Mouse (Mus musculus) limb, embryonic 15.5 days (tissue): ENCODE data around the gene Zzz3. TPM values are rescaled to one million over a fixed set of nuclear protein-coding genes. Genes with fewer than 3 reads are reported as not detected.

Experiments used
- ATAC-seq: fragments of 200-750 bp; cut with Nextera tagmentation; 2 replicates; pipeline ENCODE4 v1.8.0; 2017; ENCODE audit warnings: low read depth, moderate TSS enrichment; ENCODE audit not compliant: insufficient number of reproducible peaks, low FRiP score, low TSS enrichment
- H3K27ac ChIP-seq: fragments of 300-500 bp; sonication (generic); 2 replicates; pipeline ENCODE4 v1.5.1; 2015; ENCODE audit warnings: moderate library complexity, mild to moderate bottlenecking, inconsistent platforms
- H3K27me3 ChIP-seq: fragments of 300-500 bp; sonication (generic); 2 replicates; pipeline ENCODE4 v1.6.1; 2015; ENCODE audit warnings: inconsistent platforms
- H3K36me3 ChIP-seq: fragments of 300-500 bp; sonication (generic); 2 replicates; pipeline ENCODE4 v1.6.1; 2015; ENCODE audit warnings: inconsistent platforms
- H3K4me1 ChIP-seq: fragments of 300-500 bp; sonication (generic); 2 replicates; pipeline ENCODE4 v1.6.1; 2015; ENCODE audit warnings: inconsistent platforms
- H3K4me2 ChIP-seq: fragments of 300-500 bp; sonication (generic); 2 replicates; pipeline ENCODE4 v1.6.1; 2015; ENCODE audit warnings: mild to moderate bottlenecking, inconsistent platforms
- H3K4me3 ChIP-seq: fragments of 300-500 bp; sonication (generic); 2 replicates; pipeline ENCODE4 v1.5.1; 2015; ENCODE audit warnings: mild to moderate bottlenecking, inconsistent platforms
- H3K9ac ChIP-seq: fragments of 300-500 bp; sonication (generic); 2 replicates; pipeline ENCODE4 v1.6.1; 2015; ENCODE audit warnings: inconsistent platforms
- H3K9me3 ChIP-seq: fragments of 300-500 bp; sonication (generic); 2 replicates; pipeline ENCODE4 v1.6.1; 2016; ENCODE audit warnings: inconsistent platforms
- WGBS: fragments of 180-500 bp; shearing (Covaris S2); methylation state at CpG from one replicate; pipeline ENCODE4 v1.1.7; 2015; 5-methylcytosine and 5-hydroxymethylcytosine counted together
- polyA plus RNA-seq: library from polyadenylated mRNA; unstranded; fragments of >200 nt; fragmentation: Nextera tagmentation; extraction: Ambion mirVana; gene quantifications from 2 replicates; pipeline ENCODE4 v1.2.1, GENCODE M21; 2015

Gene Zzz3
- polyA plus RNA-seq, 1 experiment from 2014 or later, result 41.4 TPM

- H3K27me3 ChIP-seq, result no peaks in the 10 kb centered on the region
- no peak overlapping the region for H3K4me2 ChIP-seq
- H3K4me1 ChIP-seq, result peaks cover 20% of the 10 kb centered on the region
- no peak overlapping the region for H3K4me3 ChIP-seq
- WGBS, result 12% methylated on average over 6 of the region's 6 CpGs
- no peak for ATAC-seq
- no peaks in the 10 kb centered on the region for H3K9me3 ChIP-seq
- no peak overlapping the region for H3K9ac ChIP-seq
- H3K27ac ChIP-seq, result peak overlapping the region; percentile 54
- H3K36me3 ChIP-seq, result no peaks in the 10 kb centered on the region
These were observed 88.9 kb downstream of the Zzz3 start for GRCm38 (mm10) chr3:152484206-152484605.

GRCm38 (mm10) chr3:152488964-152489363 is 93.7 kb downstream of the Zzz3 start:
- Histone ChIP-seq H3K9ac (no peak overlapping the region), H3K27ac (no peak overlapping the region), H3K4me1 (peaks cover 11% of the 10 kb centered on the region), H3K27me3 (no peaks in the 10 kb centered on the region), H3K4me3 (no peak overlapping the region), H3K36me3 (no peaks in the 10 kb centered on the region), H3K4me2 (no peak overlapping the region), H3K9me3 (no peaks in the 10 kb centered on the region)
- no peak for ATAC-seq
- 73% methylated on average over 4 of the region's 4 CpGs for WGBS

GRCm38 (mm10) chr3:152490423-152490822 is 95.2 kb downstream of the Zzz3 start:
- no peak overlapping the region for H3K27ac ChIP-seq
- no peaks in the 10 kb centered on the region; the same call in 1 of the 2 replicates for H3K4me1 ChIP-seq
- 87% methylated on average over 5 of the region's 5 CpGs for WGBS
- H3K9me3 ChIP-seq, result no peaks in the 10 kb centered on the region
- no peaks in the 10 kb centered on the region for H3K36me3 ChIP-seq
- H3K4me3 ChIP-seq, result no peak overlapping the region
- H3K9ac ChIP-seq, result no peak overlapping the region
- no peak overlapping the region for H3K4me2 ChIP-seq
- no peaks in the 10 kb centered on the region for H3K27me3 ChIP-seq
- ATAC-seq, result no peak

GRCm38 (mm10) chr3:152492241-152492640 is 97.0 kb downstream of the Zzz3 start:
- no peak for ATAC-seq
- no peaks in the 10 kb centered on the region for H3K36me3 ChIP-seq
- no peaks in the 10 kb centered on the region; the same call in 1 of the 2 replicates for H3K4me1 ChIP-seq
- no peak overlapping the region for H3K4me2 ChIP-seq
- H3K9ac ChIP-seq, result no peak overlapping the region
- H3K4me3 ChIP-seq, result no peak overlapping the region
- H3K27me3 ChIP-seq, result no peaks in the 10 kb centered on the region
- H3K27ac ChIP-seq, result no peak overlapping the region
- H3K9me3 ChIP-seq, result no peaks in the 10 kb centered on the region
- 71% methylated on average over 6 of the region's 6 CpGs for WGBS

GRCm38 (mm10) chr3:152493813-152494212 is 98.5 kb downstream of the Zzz3 start:
- no peaks in the 10 kb centered on the region for H3K36me3 ChIP-seq
- H3K4me3 ChIP-seq, result no peak overlapping the region
- H3K9ac ChIP-seq, result no peak overlapping the region
- H3K27ac ChIP-seq, result no peak overlapping the region
- WGBS, result 65% methylated on average over 2 of the region's 2 CpGs
- H3K9me3 ChIP-seq, result no peaks in the 10 kb centered on the region
- no peak overlapping the region for H3K4me2 ChIP-seq
- H3K4me1 ChIP-seq, result no peaks in the 10 kb centered on the region; the same call in 1 of the 2 replicates
- ATAC-seq, result no peak
- H3K27me3 ChIP-seq, result no peaks in the 10 kb centered on the region

- Histone ChIP-seq H3K9ac (no peak overlapping the region), H3K4me2 (no peak overlapping the region), H3K4me3 (no peak overlapping the region), H3K36me3 (no peaks in the 10 kb centered on the region), H3K27me3 (no peaks in the 10 kb centered on the region), H3K9me3 (no peaks in the 10 kb centered on the region), H3K27ac (no peak overlapping the region), H3K4me1 (no peaks in the 10 kb centered on the region; the same call in 1 of the 2 replicates)
- ATAC-seq, result no peak
- 40% methylated on average over 12 of the region's 12 CpGs for WGBS
These were observed 99.5 kb downstream of the Zzz3 start for GRCm38 (mm10) chr3:152494667-152495360.

GRCm38 (mm10) chr3:152495415-152495898 is 100.2 kb downstream of the Zzz3 start:
- Histone ChIP-seq H3K4me3 (no peak overlapping the region), H3K27me3 (no peaks in the 10 kb centered on the region), H3K9ac (no peak overlapping the region), H3K4me1 (no peaks in the 10 kb centered on the region), H3K4me2 (no peak overlapping the region), H3K9me3 (no peaks in the 10 kb centered on the region), H3K27ac (no peak overlapping the region), H3K36me3 (no peaks in the 10 kb centered on the region)
- ATAC-seq, result no peak
- 80% methylated on average over 8 of the region's 8 CpGs for WGBS

- Histone ChIP-seq H3K27me3 (no peaks in the 10 kb centered on the region), H3K4me1 (no peaks in the 10 kb centered on the region), H3K9ac (no peak overlapping the region), H3K9me3 (no peaks in the 10 kb centered on the region), H3K36me3 (no peaks in the 10 kb centered on the region), H3K4me2 (no peak overlapping the region), H3K4me3 (no peak overlapping the region), H3K27ac (no peak overlapping the region)
- no peak for ATAC-seq
- 76% methylated on average over 7 of the region's 7 CpGs for WGBS
These were observed 101.8 kb downstream of the Zzz3 start for GRCm38 (mm10) chr3:152497084-152497483.

- H3K4me3 ChIP-seq, result no peak overlapping the region
- no peak for ATAC-seq
- H3K4me2 ChIP-seq, result no peak overlapping the region
- whole genome bisulfite sequencing, result 82% methylated on average over 2 of the region's 2 CpGs
- no peaks in the 10 kb centered on the region for H3K9me3 ChIP-seq
- H3K27me3 ChIP-seq, result no peaks in the 10 kb centered on the region
- H3K27ac ChIP-seq, result no peak overlapping the region
- no peak overlapping the region for H3K9ac ChIP-seq
- H3K4me1 ChIP-seq, result no peaks in the 10 kb centered on the region
- no peaks in the 10 kb centered on the region for H3K36me3 ChIP-seq
These were observed 102.6 kb downstream of the Zzz3 start for GRCm38 (mm10) chr3:152497842-152498241.

- Histone ChIP-seq H3K27ac (no peak overlapping the region), H3K4me3 (no peak overlapping the region), H3K36me3 (no peaks in the 10 kb centered on the region), H3K9me3 (no peaks in the 10 kb centered on the region), H3K4me2 (no peak overlapping the region), H3K9ac (no peak overlapping the region), H3K27me3 (no peaks in the 10 kb centered on the region), H3K4me1 (no peaks in the 10 kb centered on the region)
- ATAC-seq, result no peak
- 72% methylated on average over 2 of the region's 2 CpGs for WGBS
These were observed 103.9 kb downstream of the Zzz3 start for GRCm38 (mm10) chr3:152498968-152499696.

GRCm38 (mm10) chr3:152507900-152508299 is 112.6 kb downstream of the Zzz3 start:
- H3K9ac ChIP-seq, result no peak overlapping the region
- ATAC-seq, result no peak
- H3K4me2 ChIP-seq, result no peak overlapping the region
- no peaks in the 10 kb centered on the region for H3K9me3 ChIP-seq
- 66% methylated on average over 8 of the region's 8 CpGs for WGBS
- no peak overlapping the region for H3K4me3 ChIP-seq
- no peak overlapping the region for H3K27ac ChIP-seq
- no peaks in the 10 kb centered on the region for H3K27me3 ChIP-seq
- no peaks in the 10 kb centered on the region for H3K36me3 ChIP-seq
- H3K4me1 ChIP-seq, result no peaks in the 10 kb centered on the region

- no peak overlapping the region for H3K4me2 ChIP-seq
- no peaks in the 10 kb centered on the region for H3K27me3 ChIP-seq
- no peak overlapping the region for H3K27ac ChIP-seq
- H3K9me3 ChIP-seq, result no peaks in the 10 kb centered on the region
- H3K36me3 ChIP-seq, result no peaks in the 10 kb centered on the region
- WGBS, result 88% methylated on average over 12 of the region's 12 CpGs
- ATAC-seq, result no peak
- no peaks in the 10 kb centered on the region for H3K4me1 ChIP-seq
- no peak overlapping the region for H3K9ac ChIP-seq
- no peak overlapping the region for H3K4me3 ChIP-seq
These were observed 113.2 kb downstream of the Zzz3 start for GRCm38 (mm10) chr3:152508419-152508993.
